In the genomic region with DNA sequence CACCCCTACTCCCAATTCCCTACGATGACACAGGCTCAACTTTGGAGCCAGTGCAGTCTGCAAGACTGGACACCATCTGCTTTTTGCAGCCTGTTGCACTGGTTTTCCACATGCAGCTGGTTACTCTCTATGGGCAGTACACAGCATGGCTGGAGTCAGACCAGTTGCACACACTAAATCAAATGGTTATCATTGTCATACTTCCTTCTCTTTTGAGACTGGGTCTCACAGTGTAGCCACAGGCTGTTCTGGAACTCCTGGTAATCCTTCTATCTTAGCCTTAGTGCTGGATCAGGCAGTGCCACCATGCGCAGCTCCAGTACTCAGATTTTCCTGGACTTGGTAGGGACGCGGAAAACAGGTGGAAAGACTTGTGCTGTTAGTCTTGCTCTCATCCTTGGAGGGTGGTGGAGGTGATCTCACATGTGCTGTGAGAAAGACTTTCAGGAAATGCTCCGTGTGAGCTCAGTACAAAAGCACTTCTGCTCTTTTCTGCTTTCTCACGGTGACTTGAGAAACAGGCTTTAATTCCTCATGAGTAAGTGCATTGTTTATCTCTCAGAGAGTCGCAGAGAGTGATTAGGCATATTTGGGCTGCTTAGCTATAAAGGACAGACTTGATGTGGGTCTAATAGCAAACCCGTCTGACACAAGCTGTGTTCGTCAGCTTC, we compare ENCODE assay signal across 8 mouse cellular contexts. TPM values are rescaled to one million over a fixed set of nuclear protein-coding genes. Genes with fewer than 3 reads are reported as not detected.
DNase-seq lines count a peak whose midpoint lies in the region; ATAC-seq and TF ChIP-seq lines count a peak whose summit lies in the region.

No protein-coding gene starts in this region.

- H3K9ac ChIP-seq in lung, embryonic 16.5 days (ENCODE audit: low read length), result peak overlapping the region; percentile 81

- POLR2A ChIA-PET in Patski (lab: Charles Lee), result interaction anchor here (0.6 to 2.6 kb wide), 6 partner anchors 13 to 59 kb away, joined by 3 to 10 read pairs (median 4); partner anchors contain the start of gene Eps8l2

- H3K27ac ChIP-seq in heart, embryonic 10.5 days, result peak overlapping the region; percentile 89
- H3K27ac ChIP-seq in lung, embryonic 16.5 days (ENCODE audit: low read length), result peak overlapping the region; percentile 46

- no peaks in the 10 kb centered on the region for H3K9me3 ChIP-seq in heart, embryonic 10.5 days
- no peaks in the 10 kb centered on the region for H3K9me3 ChIP-seq in lung, embryonic 16.5 days (ENCODE audit: control insufficient read depth, low read length)

- peak overlapping the region; percentile 99 for H3K4me2 ChIP-seq in lung, embryonic 16.5 days (ENCODE audit: low read depth, low read length)

- CTCF ChIA-PET in Patski (lab: Charles Lee), result interaction anchor here (1.3 to 4.6 kb wide), 7 partner anchors 10 to 54 kb away, joined by 5 to 19 read pairs (median 7); partner anchors contain the start of gene Eps8l2

- TF ChIP-seq CTCF in Patski (IDR thresholded peaks at IDR 0.05), result no peak

- WGBS in heart, embryonic 10.5 days, result 33% methylated on average over 9 of the region's 9 CpGs
- 26% methylated on average over 9 of the region's 9 CpGs for WGBS in lung, embryonic 16.5 days

- intact Hi-C loops in heart, postnatal 10 days (cut with DNase I), result loop anchor here (5.0 kb wide), 1 partner anchor 65 kb away; the partner anchor contains the start of genes Deaf1 and Tmem80

- H3K36me3 ChIP-seq in heart, embryonic 10.5 days, result peaks cover 17% of the 10 kb centered on the region
- peaks cover 4% of the 10 kb centered on the region for H3K36me3 ChIP-seq in lung, embryonic 16.5 days (ENCODE audit: control insufficient read depth, insufficient read depth, low read length)

- ATAC-seq in Patski, result peak; percentile 28
- ATAC-seq in granulocyte monocyte progenitor cell, adult 5-6 weeks (replicated peaks; ENCODE audit: poor library complexity, severe bottlenecking), result peak; percentile 49
- no peak for ATAC-seq in lung, embryonic 16.5 days (ENCODE audit: low read depth)

- H3K4me1 ChIP-seq in heart, embryonic 10.5 days, result peaks cover 15% of the 10 kb centered on the region
- H3K4me1 ChIP-seq in lung, embryonic 16.5 days (replicated peaks; ENCODE audit: control insufficient read depth, insufficient read depth, low read length), result peaks cover 12% of the 10 kb centered on the region

- H3K4me3 ChIP-seq in heart, embryonic 10.5 days, result peak overlapping the region; percentile 85
- H3K4me3 ChIP-seq in lung, embryonic 16.5 days (ENCODE audit: low read length), result peak overlapping the region; percentile 87

- no peak for DNase-seq in heart, embryonic 10.5 days (ENCODE audit: low spot score)
- no peak for DNase-seq in heart, postnatal 10 days
- DNase-seq in Patski (ENCODE audit: low read depth, low spot score), result peak; percentile 38
- DNase-seq in adrenal gland, postnatal 14 days, result no peak
- DNase-seq in layer of hippocampus, adult 18-20 months (ENCODE audit: low spot score in 2 of 2), result no peak
- DNase-seq in adrenal gland, postnatal 25 days, result no peak

- in situ Hi-C loops in Patski (cut with MboI; ENCODE audit: low pct_unique_long_range_greater_than_20kb), result no loop called here

- H3K27me3 ChIP-seq in heart, embryonic 10.5 days (ENCODE audit: insufficient read depth, poor library complexity, severe bottlenecking), result no peaks in the 10 kb centered on the region; the same call in 1 of the 2 replicates
- no peaks in the 10 kb centered on the region for H3K27me3 ChIP-seq in Patski
- no peaks in the 10 kb centered on the region; the same call in 1 of the 2 replicates for H3K27me3 ChIP-seq in lung, embryonic 16.5 days (ENCODE audit: control insufficient read depth, insufficient read depth, low read depth, low read length)

RNA-seq across cellular contexts. Expression of gene Taldo1, which starts 0.7 kb away (rescaled TPM):
- polyA plus RNA-seq in heart, embryonic 10.5 days (2016; fragmentation: Nextera tagmentation; extraction: Ambion mirVana), result 270 and 285 TPM in 2 replicates
- 100 to 1,000 TPM; 137 to 155 TPM for total RNA-seq in heart, postnatal 10 days (2021)
- 512 TPM for polyA plus RNA-seq in Patski (2021)
- 289 and 344 TPM in 2 replicates for total RNA-seq in granulocyte monocyte progenitor cell, adult 5-6 weeks (2014; fragmentation: Nextera tagmentation)
- total RNA-seq in granulocyte monocyte progenitor cell, adult 5-6 weeks (2017), result 559 and 668 TPM in 2 replicates
- polyA plus RNA-seq in lung, embryonic 16.5 days (2015; fragmentation: Nextera tagmentation; extraction: Ambion mirVana), result 279 and 283 TPM in 2 replicates
- 479 and 481 TPM in 2 replicates for total RNA-seq in adrenal gland, postnatal 14 days (2021)
- 100 to 1,000 TPM; 122 to 125 TPM for total RNA-seq in layer of hippocampus, adult 18-20 months (2021)
- 629 and 681 TPM in 2 replicates for total RNA-seq in adrenal gland, postnatal 25 days (2021)

RNA-seq across cellular contexts. Expression of gene Gatd1, which starts 21.2 kb away (rescaled TPM):
- polyA plus RNA-seq in heart, embryonic 10.5 days (2016; fragmentation: Nextera tagmentation; extraction: Ambion mirVana), result 29.5 and 37.4 TPM in 2 replicates
- total RNA-seq in heart, postnatal 10 days (2021), result 10 to 100 TPM; 12.2 to 15.0 TPM
- 38.7 TPM for polyA plus RNA-seq in Patski (2021)
- total RNA-seq in granulocyte monocyte progenitor cell, adult 5-6 weeks (2014; fragmentation: Nextera tagmentation), result 19.7 and 41.9 TPM in 2 replicates
- 10.8 and 15.6 TPM in 2 replicates for total RNA-seq in granulocyte monocyte progenitor cell, adult 5-6 weeks (2017)
- 54.0 and 57.0 TPM in 2 replicates for polyA plus RNA-seq in lung, embryonic 16.5 days (2015; fragmentation: Nextera tagmentation; extraction: Ambion mirVana)
- 22.5 and 36.2 TPM in 2 replicates for total RNA-seq in adrenal gland, postnatal 14 days (2021)
- total RNA-seq in layer of hippocampus, adult 18-20 months (2021), result 10 to 100 TPM; 37.7 to 39.9 TPM
- 35.6 and 58.9 TPM in 2 replicates for total RNA-seq in adrenal gland, postnatal 25 days (2021)

RNA-seq across cellular contexts. Expression of gene Cend1, which starts 36.6 kb away (rescaled TPM):
- 13.7 and 23.5 TPM in 2 replicates for polyA plus RNA-seq in heart, embryonic 10.5 days (2016; fragmentation: Nextera tagmentation; extraction: Ambion mirVana)
- total RNA-seq in heart, postnatal 10 days (2021), result 1 to 10 TPM; 1.6 TPM
- 0.04 TPM for polyA plus RNA-seq in Patski (2021)
- total RNA-seq in granulocyte monocyte progenitor cell, adult 5-6 weeks (2014; fragmentation: Nextera tagmentation), result not detected in 2 replicates
- not detected in 2 replicates for total RNA-seq in granulocyte monocyte progenitor cell, adult 5-6 weeks (2017)
- 0.79 TPM in 2 replicates for polyA plus RNA-seq in lung, embryonic 16.5 days (2015; fragmentation: Nextera tagmentation; extraction: Ambion mirVana)
- total RNA-seq in adrenal gland, postnatal 14 days (2021), result 1.0 and 3.6 TPM in 2 replicates
- total RNA-seq in layer of hippocampus, adult 18-20 months (2021), result 100 to 1,000 TPM; 265 to 270 TPM
- total RNA-seq in adrenal gland, postnatal 25 days (2021), result 0.57 and 1.3 TPM in 2 replicates

RNA-seq across cellular contexts. Expression of gene Slc25a22, which starts 45.0 kb away (rescaled TPM):
- 22.6 and 30.8 TPM in 2 replicates for polyA plus RNA-seq in heart, embryonic 10.5 days (2016; fragmentation: Nextera tagmentation; extraction: Ambion mirVana)
- total RNA-seq in heart, postnatal 10 days (2021), result 10 to 100 TPM; 53.3 to 59.8 TPM
- 20.6 TPM for polyA plus RNA-seq in Patski (2021)
- 18.8 and 36.2 TPM in 2 replicates for total RNA-seq in granulocyte monocyte progenitor cell, adult 5-6 weeks (2014; fragmentation: Nextera tagmentation)
- 4.3 and 4.9 TPM in 2 replicates for total RNA-seq in granulocyte monocyte progenitor cell, adult 5-6 weeks (2017)
- polyA plus RNA-seq in lung, embryonic 16.5 days (2015; fragmentation: Nextera tagmentation; extraction: Ambion mirVana), result 21.7 and 24.5 TPM in 2 replicates
- 87.0 and 91.0 TPM in 2 replicates for total RNA-seq in adrenal gland, postnatal 14 days (2021)
- 100 to 1,000 TPM; 319 to 320 TPM for total RNA-seq in layer of hippocampus, adult 18-20 months (2021)
- 95.6 and 102 TPM in 2 replicates for total RNA-seq in adrenal gland, postnatal 25 days (2021)

RNA-seq across cellular contexts. Expression of gene Pidd1, which starts 51.1 kb away (rescaled TPM):
- polyA plus RNA-seq in heart, embryonic 10.5 days (2016; fragmentation: Nextera tagmentation; extraction: Ambion mirVana), result 18.0 and 18.2 TPM in 2 replicates
- total RNA-seq in heart, postnatal 10 days (2021), result 1 to 10 TPM; 2.3 to 3.5 TPM
- polyA plus RNA-seq in Patski (2021), result 4.9 TPM
- 33.2 and 45.1 TPM in 2 replicates for total RNA-seq in granulocyte monocyte progenitor cell, adult 5-6 weeks (2014; fragmentation: Nextera tagmentation)
- 10.5 and 16.4 TPM in 2 replicates for total RNA-seq in granulocyte monocyte progenitor cell, adult 5-6 weeks (2017)
- 14.4 and 15.4 TPM in 2 replicates for polyA plus RNA-seq in lung, embryonic 16.5 days (2015; fragmentation: Nextera tagmentation; extraction: Ambion mirVana)
- total RNA-seq in adrenal gland, postnatal 14 days (2021), result 3.5 and 5.9 TPM in 2 replicates
- 1 to 10 TPM in 1 of 2 experiments, under 1 TPM in 1; 0.69 to 1.1 TPM for total RNA-seq in layer of hippocampus, adult 18-20 months (2021)
- 3.0 and 3.3 TPM in 2 replicates for total RNA-seq in adrenal gland, postnatal 25 days (2021)

Comparison
In these comparisons a context has a peak if more than half of its experiments do, and no peak if none do; other contexts are left out.
1. RNA of gene Cend1, which starts 36.6 kb away (total RNA-seq): 265 to 270 TPM in layer of hippocampus, adult 18-20 months; 1.6 TPM in heart, postnatal 10 days, 0.57 to 1.3 TPM in adrenal gland, postnatal 25 days, 1.0 to 3.6 TPM in adrenal gland, postnatal 14 days and not detected in granulocyte monocyte progenitor cell, adult 5-6 weeks; every median in the first group is over 10 times any median in the second.